Mouse (Mus musculus) Patski (cell line): Measurements from ENCODE around the gene Gm17655. TPM values are rescaled to one million over a fixed set of nuclear protein-coding genes. Genes with fewer than 3 reads are reported as not detected.
A peak's percentile ranks its signal among the peaks of the same experiment; 100 is the strongest.

Source experiments
- ATAC-seq: fragments of 100-300 bp; one replicate; pipeline ENCODE4 v1.8.0; 2021
- CTCF ChIA-PET: fragments of 350-600 bp; sonication (Branson Sonifier 250); formaldehyde crosslinking; loops from one replicate; lab custom pipeline; 2022; ENCODE audit warnings: inconsistent platforms; lab: Charles Lee
- POLR2A ChIA-PET: fragments of 350-600 bp; sonication (Branson Sonifier 250); formaldehyde crosslinking; loops from one replicate; lab custom pipeline; 2022; ENCODE audit warnings: antibody characterized with exemption, inconsistent platforms; lab: Charles Lee
- DNase-seq: peaks from one replicate; pipeline ENCODE4 v3.0.0-alpha.2; 2011; ENCODE audit warnings: low read depth, low spot score
- H3K27me3 ChIP-seq: fragments of 371-371 bp; one replicate; pipeline ENCODE4 v1.5.1; 2021
- CTCF ChIP-seq: fragments of 100-300 bp; IDR thresholded peaks from one replicate; pipeline ENCODE4 v1.5.1; 2021
- in situ Hi-C: fragments of 300-500 bp; cut with MboI; formaldehyde crosslinking; loops from 3 replicates; pipeline ENCODE4 v1.11.1; 2018; ENCODE audit warnings: low pct_unique_long_range_greater_than_20kb, mixed read lengths
- polyA plus RNA-seq: library from polyadenylated mRNA; unstranded; gene quantifications from one replicate; pipeline ENCODE4 v1.2.3, GENCODE M21; 2021

Gene Gm17655
- polyA plus RNA-seq, 1 experiment from 2014 or later, result 8.2 TPM

DNA sequence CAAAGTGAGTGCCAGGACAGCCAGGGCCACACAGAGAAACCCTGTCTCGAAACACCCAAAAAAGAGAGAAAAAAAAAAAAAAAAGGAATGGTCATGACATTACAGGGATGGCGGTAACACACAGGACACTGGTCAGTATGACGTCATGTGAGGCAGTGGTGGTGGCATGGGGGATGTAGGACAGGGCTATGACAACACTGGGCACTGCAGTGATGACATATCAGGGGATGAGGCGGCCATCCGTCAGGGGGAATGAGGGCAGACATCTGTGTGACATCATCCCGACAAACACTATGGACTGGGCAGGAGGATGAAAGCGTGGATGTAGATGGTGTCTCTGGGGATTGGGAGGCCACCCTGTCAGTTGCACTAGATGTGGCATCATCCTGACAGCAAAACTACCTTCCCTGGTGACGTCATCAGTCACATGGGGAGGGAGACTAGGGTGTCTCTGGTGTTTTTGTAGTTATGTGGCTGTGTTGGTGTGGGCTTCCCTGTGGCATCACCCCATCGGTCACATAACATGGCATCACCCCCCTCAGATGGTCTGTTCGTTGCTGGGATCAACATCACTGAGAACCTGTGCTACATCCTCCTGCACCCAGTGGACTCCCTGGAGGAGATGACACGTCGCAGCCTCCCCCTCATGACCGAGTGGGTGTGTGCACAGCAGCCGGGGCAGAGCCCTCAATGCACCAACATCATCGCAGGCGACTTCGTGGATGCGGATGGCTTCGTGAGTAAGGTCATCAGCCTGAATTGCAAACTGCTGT lies 30.7 kb upstream of the Gm17655 start:
- no peak for TF ChIP-seq CTCF
- no peak for DNase-seq
- ChIA-PET CTCF (no interaction called here), POLR2A (no interaction called here)
- no peak for ATAC-seq
- no peaks in the 10 kb centered on the region for H3K27me3 ChIP-seq
- in situ Hi-C loops, result loop anchor here (10.0 kb wide), 1 partner anchor 48 kb away; no protein-coding TSS in a partner anchor

DNA sequence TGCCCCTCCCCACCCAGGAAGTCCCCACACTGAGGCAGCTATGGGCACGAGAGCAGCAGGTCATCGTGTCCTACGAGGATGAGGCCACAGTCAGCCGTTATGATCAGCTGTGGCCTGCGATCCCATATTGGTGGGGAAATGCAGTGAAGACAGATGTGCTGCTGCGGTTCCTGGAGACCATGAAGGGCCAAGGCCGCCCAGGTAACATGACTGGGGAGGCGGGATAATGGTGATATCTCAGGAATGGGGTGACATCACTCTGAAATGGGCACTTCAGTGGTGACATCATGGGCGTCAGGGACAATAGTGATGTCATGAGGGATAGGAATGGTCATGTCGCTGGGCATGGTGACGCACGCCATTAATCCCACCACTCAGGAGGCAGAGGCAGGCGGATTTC lies 30.1 kb upstream of the Gm17655 start:
- DNase-seq (no peak), ATAC-seq (no peak)
- in situ Hi-C loops, result loop anchor here (10.0 kb wide), 1 partner anchor 48 kb away; no protein-coding TSS in a partner anchor
- ChIA-PET CTCF (no interaction called here), POLR2A (no interaction called here)
- no peak for TF ChIP-seq CTCF
- H3K27me3 ChIP-seq, result no peaks in the 10 kb centered on the region

DNA sequence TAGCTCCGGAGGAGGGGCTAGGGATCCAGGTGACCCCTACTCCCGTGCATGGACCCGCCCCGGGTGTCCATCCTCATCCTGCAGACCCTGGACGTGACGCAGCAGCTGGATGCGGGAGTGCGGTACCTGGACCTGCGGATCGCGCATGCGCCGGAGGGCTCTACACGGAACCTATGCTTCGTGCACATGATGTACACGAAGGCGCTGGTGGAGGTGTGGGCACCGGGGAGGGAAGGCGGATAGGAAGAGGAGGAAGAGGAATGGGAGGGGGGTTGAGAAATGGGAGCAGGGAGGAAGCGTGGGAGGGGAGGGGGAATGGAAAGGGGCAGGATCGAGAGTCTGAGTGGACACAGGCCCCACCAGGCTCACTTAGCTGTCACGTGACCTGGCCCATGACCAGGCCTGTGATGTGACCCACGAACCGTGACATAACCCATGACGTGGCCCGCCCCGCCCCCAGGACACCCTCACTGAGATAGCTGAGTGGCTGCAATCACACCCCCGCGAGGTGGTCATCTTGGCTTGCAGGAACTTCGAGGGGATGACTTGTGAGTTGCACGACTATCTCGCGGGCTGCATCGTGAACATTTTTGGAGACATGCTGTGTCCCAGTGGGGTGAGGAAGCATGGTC lies 29.5 kb upstream of the Gm17655 start:
- ChIA-PET POLR2A (no interaction called here), CTCF (no interaction called here)
- ATAC-seq, result no peak

DNA sequence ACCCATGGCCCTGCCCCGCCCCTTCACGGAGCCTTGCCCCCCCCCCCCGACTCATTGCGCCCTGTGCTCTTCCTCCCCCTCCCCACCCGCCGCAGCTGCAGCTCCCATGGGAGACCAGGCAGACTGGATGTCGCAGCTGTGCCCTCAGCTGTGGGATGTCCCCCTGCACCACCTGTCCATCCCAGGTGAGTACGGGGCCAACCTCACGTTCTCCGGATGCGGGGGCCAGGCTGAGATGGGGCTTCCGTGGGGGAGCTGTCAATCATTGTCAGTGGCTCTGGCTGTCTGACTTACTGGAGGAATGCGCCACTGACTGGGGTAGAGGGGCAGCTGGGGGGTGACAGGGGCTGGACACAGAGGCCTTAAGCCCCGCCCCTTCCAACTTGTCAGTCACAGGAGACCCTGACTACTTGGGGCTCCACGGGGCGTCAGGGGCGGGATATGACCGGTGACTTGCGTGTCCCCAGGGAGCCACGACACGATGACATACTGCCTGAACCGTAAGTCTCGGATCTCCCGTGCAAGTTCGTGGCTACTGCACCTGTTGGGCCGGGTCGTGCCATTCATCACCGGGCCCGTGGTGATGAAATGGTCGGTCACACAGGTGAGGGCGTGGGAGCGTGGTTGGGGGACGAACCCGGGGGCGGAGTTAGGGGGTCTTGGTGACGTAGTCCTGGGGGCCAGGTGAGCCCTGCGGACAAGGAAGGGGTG lies 28.8 kb upstream of the Gm17655 start:
- CTCF ChIA-PET, result no interaction called here
- TF ChIP-seq CTCF, result no peak
- H3K27me3 ChIP-seq, result no peaks in the 10 kb centered on the region
- no peak for ATAC-seq
- in situ Hi-C loops, result loop anchor here (10.0 kb wide), 1 partner anchor 46 kb away; no protein-coding TSS in a partner anchor
- DNase-seq, result no peak
- POLR2A ChIA-PET, result no interaction called here

More for the DNA sequence above, 29.5 kb upstream of the Gm17655 start:
- H3K27me3 ChIP-seq, result no peaks in the 10 kb centered on the region
- TF ChIP-seq CTCF, result no peak
- DNase-seq, result no peak
- in situ Hi-C loops, result loop anchor here (10.0 kb wide), 1 partner anchor 47 kb away; no protein-coding TSS in a partner anchor

DNA sequence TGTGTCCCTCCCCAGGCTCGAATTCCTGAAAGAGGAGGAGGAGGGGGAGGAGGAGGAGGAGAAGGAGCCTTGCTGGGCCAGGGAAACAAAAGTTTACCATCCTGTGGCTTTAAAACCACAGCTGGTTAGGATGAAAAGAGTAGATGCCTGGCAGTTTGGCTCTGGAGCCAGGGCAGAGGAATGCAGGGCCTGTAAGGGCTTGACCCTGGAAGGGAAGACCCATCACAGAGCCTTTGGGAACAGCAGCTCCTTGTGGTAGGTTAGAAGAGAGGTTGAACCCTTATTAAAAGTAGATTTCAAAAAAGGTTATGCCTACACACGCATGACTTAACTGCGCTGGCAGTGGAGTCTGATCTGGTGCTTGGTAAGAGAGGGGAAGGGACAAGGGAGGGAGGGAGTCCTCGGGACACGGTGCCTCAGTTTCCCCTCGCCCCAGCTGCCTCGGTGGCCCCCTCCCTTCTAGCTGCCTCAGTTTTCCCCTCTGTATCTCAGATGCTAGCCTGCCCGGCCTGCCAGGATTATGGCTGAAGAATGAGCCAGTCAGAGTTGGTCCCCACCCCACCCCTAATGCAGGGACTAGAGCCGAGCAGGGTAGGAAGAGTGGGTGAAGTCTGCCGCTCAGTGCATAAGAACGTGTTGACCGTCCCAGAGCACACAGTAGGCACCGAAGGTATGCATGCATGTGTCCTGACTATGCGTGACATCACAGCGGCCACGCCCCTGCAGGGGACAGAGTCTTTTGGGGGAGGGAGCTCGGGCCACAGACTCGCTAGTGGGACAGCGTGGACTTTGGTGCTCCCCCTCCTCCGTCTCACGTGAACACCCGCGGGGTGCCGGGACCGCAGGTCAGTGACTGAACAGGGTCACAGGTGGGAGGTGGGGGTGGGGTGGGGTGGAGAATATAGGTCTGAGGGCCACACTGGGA lies 27.6 kb upstream of the Gm17655 start, which contains the start of gene Plcxd1:
TSS of gene Plcxd1 (plus strand) at position 314 of the 925 bp plus-strand sequence.
- POLR2A ChIA-PET, result no interaction called here
- no peak for TF ChIP-seq CTCF
- in situ Hi-C loops, result loop anchor here (10.0 kb wide), 1 partner anchor 45 kb away; no protein-coding TSS in a partner anchor
- no peaks in the 10 kb centered on the region for H3K27me3 ChIP-seq
- CTCF ChIA-PET, result no interaction called here
- no peak for DNase-seq
- ATAC-seq, result no peak

DNA sequence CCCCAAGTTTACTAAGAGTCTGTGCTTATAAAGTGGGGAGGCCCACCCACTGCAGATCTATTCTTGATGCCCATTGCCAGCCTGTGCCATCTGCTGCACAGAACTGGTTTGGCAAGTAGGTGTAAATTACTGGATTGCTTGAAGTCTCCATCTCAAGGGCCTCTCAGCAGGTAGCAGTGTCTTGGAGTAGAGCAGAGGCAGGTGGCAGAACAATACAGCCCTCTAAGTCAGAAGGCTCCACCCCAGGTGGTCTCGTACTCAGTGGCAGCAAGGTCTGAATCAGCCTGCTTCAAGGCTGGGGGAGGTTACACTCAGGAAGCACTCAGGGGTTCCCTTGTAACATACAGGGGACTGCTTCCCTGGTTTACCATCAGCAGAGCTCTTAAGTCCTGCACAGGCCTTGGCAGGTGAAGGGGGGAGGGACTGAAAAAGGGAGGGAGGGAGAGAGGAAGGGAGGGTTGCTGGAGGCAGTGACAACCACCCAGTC lies 26.7 kb upstream of the Gm17655 start:
- DNase-seq (no peak), ATAC-seq (no peak)
- ChIA-PET POLR2A (no interaction called here), CTCF (no interaction called here)
- no peaks in the 10 kb centered on the region for H3K27me3 ChIP-seq
- in situ Hi-C loops, result no loop called here
- TF ChIP-seq CTCF, result no peak

DNA sequence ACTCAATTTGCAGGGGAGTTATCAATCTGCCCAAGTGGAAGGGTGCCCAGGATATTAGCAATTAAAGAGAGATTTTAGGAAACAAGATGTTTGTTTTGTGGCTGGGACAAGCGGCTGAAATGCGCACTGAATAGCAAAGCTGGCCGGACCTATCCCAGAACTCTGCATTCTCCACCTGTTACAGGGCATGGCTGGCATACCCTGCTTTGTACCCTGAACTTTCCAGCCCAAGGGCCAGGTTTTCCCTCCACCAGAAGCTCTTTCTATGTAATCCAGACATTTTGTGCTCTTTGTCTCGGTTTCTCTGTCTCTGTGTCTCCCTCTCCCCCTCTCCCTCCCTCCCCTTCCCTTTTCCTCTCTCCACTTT lies 22.5 kb upstream of the Gm17655 start:
- no peak for TF ChIP-seq CTCF
- ChIA-PET CTCF (no interaction called here), POLR2A (interaction anchor here (1.5 to 1.6 kb wide), 2 partner anchors 9 to 12 kb away, joined by 3 to 5 read pairs; no protein-coding TSS in a partner anchor)
- DNase-seq (no peak), ATAC-seq (peak; percentile 46)
- no peaks in the 10 kb centered on the region for H3K27me3 ChIP-seq
- in situ Hi-C loops, result no loop called here

DNA sequence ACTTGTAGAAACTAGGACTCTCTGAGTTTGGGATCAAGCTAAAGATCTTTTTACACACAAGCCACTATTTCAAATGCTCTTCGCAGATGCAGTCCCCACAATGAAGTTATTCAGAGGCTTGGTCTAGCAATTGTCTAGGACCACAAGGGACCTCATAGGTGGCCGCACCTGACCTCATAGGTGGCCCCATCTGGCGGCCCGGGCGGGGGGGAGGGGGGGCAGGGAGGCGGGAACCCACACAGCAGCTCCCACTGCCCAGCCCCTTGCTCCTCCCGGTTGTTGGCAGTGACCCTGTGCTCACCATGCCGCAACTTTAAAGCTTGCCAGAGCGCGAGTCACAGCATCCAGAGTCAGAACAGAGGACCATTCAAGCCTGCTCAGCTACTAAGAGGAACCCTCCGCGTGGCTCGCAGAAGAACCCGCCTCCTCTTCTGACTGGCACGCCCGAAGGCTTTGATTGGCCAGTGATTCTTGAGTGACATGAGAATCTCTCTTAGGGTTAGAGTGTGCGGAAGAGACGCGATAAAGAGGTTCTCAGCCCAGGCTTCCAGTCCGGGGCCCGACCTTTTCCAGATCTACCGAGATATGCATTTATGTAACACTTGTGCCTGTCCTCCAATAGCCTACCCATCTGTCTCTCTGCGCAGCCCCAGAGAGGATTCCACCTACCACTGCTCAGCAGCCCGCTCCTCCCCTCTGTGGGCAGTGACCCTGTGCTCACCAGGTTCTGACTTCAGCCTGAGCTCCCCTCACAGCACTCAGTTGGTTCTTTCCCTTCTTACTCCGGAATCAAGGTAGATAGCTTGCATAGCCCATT lies 21.9 kb upstream of the Gm17655 start, which contains the start of gene Gm35315:
TSS of gene Gm35315 (minus strand) at position 391 of the 817 bp plus-strand sequence.
- H3K27me3 ChIP-seq, result no peaks in the 10 kb centered on the region
- TF ChIP-seq CTCF, result no peak
- ATAC-seq (peak; percentile 98), DNase-seq (no peak)
- in situ Hi-C loops, result no loop called here
- ChIA-PET CTCF (no interaction called here), POLR2A (interaction anchor here (1.5 to 1.6 kb wide), 2 partner anchors 10 to 13 kb away, joined by 3 to 5 read pairs; no protein-coding TSS in a partner anchor)

DNA sequence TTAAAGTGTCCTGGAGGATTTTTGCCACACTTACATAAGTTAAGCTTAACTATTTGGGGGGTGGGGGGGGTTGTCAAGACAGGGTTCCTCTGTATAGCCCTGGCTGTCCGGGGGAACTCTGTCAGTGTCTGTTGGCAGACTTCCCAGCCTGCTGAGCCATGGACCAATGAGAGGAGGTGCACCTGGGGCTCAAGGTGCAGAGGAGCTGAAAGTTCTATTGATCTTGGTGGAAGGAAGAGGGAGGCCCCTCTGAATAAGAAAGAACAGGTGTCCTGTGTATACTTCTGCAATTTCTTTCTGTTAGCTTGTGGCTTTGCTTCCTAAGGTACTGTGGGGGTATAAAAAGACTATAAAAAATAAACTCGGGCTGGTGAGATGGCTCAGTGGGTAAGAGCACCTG lies 19.2 kb upstream of the Gm17655 start:
- in situ Hi-C loops, result no loop called here

More for the DNA sequence above, 19.2 kb upstream of the Gm17655 start:
- TF ChIP-seq CTCF, result no peak
- ChIA-PET CTCF (no interaction called here), POLR2A (no interaction called here)
- H3K27me3 ChIP-seq, result no peaks in the 10 kb centered on the region
- DNase-seq, result no peak
- ATAC-seq, result no peak
